Mouse (Mus musculus): ENCODE measurements around the gene Olfr1431. TPM values are rescaled to one million over a fixed set of nuclear protein-coding genes. Genes with fewer than 3 reads are reported as not detected.

Gene Olfr1431
- not detected in 2 replicates for polyA plus RNA-seq (2012; rRNA removed)

DNA sequence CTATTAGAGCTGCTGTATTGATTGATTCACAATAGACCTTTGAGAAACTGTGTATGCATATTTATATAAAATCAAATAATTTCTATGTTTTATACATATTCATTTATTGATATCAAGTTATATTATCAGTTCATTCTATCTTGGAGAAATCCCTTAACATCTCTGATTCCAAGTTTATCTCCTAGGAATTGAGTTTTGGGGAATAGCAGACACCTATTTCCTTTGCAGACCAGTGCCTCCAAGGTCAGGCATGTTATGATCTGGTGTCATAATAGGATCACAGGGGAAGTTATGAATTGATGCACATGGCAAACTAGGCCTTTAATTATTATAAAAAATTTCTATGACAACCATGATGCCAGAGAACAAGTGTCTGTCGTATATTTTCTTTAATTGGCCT, at the start of gene Olfr1431:
Gene Olfr1431 (plus strand): TSS at position 301 of the 400 bp plus-strand sequence.

DNA sequence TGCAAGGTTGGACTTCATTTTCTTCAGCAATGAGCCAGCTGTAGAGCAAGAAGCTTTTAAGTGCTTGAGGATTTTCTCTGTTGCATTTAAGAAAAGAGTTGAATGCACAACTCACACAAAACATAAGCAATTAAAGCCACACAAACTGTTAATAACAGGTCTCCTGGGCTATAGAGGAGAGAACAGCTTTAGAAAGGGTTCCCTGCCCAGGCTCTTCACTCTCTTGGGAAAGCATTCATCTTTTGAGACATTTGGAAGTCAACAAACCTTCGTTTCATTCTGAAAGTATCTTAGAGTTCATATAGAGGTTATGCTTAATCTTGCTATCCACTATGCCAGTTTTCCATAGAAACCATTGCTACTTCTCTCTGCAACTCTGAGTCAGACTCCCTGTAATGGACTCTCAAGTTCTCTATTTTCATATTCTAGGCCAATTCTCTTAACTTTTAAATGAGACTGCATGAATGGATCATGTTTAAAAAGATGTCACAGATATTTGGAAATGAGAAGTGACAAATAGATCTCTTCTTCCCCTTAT, 30.3 kb upstream of the Olfr1431 start, which contains the start of gene Olfr1555-ps1:
Gene Olfr1555-ps1 (minus strand): TSS at position 51 of the 538 bp plus-strand sequence.

DNA sequence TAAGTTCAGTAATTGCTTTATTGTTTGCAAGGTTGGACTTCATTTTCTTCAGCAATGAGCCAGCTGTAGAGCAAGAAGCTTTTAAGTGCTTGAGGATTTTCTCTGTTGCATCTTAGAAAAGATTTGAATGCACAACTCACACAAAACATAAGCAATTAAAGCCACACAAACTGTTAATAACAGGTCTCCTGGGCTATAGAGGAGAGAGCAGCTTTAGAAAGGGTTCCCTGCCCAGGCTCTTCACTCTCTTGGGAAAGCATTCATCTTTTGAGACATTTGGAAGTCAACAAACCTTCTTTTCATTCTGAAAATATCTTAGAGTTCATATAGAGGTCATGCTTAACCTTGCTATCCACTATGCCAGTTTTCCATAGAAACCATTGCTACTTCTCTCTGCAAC, 32.1 kb downstream of the Olfr1431 start, which contains the start of gene Olfr1432:
Gene Olfr1432 (minus strand): TSS at position 101 of the 400 bp plus-strand sequence.

DNA sequence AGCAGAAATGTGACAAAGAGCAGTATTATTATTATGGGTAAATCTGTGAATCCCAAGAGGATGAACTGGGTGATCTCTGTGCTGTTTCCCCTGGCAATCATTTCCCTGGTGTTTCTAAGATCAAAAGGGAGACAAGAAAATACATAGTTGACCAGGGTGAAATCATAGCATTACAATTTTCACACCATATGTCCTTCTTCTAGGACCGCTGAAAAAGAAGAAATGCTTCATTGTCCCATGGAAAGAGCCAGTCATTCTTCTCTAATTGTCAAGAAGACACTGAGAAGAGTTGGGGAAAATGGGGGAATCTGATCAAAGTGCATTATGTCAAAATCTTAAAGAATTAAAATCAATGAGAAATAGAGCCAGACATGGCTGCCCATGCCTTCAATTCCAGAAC, 41.1 kb downstream of the Olfr1431 start, which contains the start of gene Olfr262:
Gene Olfr262 (minus strand): TSS at position 101 of the 400 bp plus-strand sequence.

DNA sequence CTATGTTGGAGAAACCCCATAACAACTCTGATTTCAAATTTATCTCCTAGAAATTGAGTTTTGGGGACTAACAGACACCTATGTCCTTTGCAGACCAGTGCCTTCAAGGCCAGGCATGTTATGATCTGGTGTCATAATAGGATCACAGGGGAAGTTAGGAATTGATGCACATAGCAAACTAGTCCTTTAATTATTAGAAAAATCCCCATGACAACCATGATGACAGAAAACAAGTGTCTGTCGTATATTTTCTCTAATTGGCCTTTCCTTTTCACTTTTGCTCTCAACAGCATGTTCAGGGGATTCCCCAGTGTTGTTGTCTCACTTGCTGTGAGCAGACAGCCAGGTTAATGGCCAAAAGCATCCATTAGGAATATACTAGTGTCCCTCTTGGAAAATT, 60.3 kb downstream of the Olfr1431 start, which contains the start of gene Olfr235:
Gene Olfr235 (plus strand): TSS at position 301 of the 400 bp plus-strand sequence.

Other genes starting within 250 kb of the Olfr1431 start
- gene Osbp, start 234.7 kb upstream of the Olfr1431 start, polyA plus RNA-seq (2012; rRNA removed): 32.1 and 33.5 TPM in 2 replicates
- not detected in 2 replicates for gene Olfr1423, start 159.3 kb upstream of the Olfr1431 start, polyA plus RNA-seq (2012; rRNA removed)
- gene Olfr1424, start 138.0 kb upstream of the Olfr1431 start, polyA plus RNA-seq (2012; rRNA removed): 0.14 TPM in 1 of 2 replicates, not detected in the other
- gene Olfr1425, start 122.9 kb upstream of the Olfr1431 start, polyA plus RNA-seq (2012; rRNA removed): not detected in 2 replicates
- gene Olfr1426, start 108.6 kb upstream of the Olfr1431 start, polyA plus RNA-seq (2012; rRNA removed): not detected in 2 replicates
- not detected in 2 replicates for gene Olfr1427, start 97.3 kb upstream of the Olfr1431 start, polyA plus RNA-seq (2012; rRNA removed)
- gene Olfr1428, start 84.7 kb upstream of the Olfr1431 start, polyA plus RNA-seq (2012; rRNA removed): not detected in 2 replicates
- gene Olfr76, start 77.4 kb upstream of the Olfr1431 start, polyA plus RNA-seq (2012; rRNA removed): not detected in 2 replicates
- not detected in 2 replicates for gene Olfr1555-ps1, start 30.5 kb upstream of the Olfr1431 start, polyA plus RNA-seq (2012; rRNA removed)
- not detected in 2 replicates for gene Olfr1432, start 32.0 kb downstream of the Olfr1431 start, polyA plus RNA-seq (2012; rRNA removed)
- gene Olfr262, start 41.0 kb downstream of the Olfr1431 start, polyA plus RNA-seq (2012; rRNA removed): not detected in 2 replicates
- gene Olfr235, start 60.4 kb downstream of the Olfr1431 start, polyA plus RNA-seq (2012; rRNA removed): not detected in 2 replicates
- gene Olfr1434, start 79.2 kb downstream of the Olfr1431 start, polyA plus RNA-seq (2012; rRNA removed): not detected in 2 replicates
- gene Olfr1436, start 98.5 kb downstream of the Olfr1431 start, polyA plus RNA-seq (2012; rRNA removed): not detected in 2 replicates
- not detected in 2 replicates for gene Olfr1437, start 124.5 kb downstream of the Olfr1431 start, polyA plus RNA-seq (2012; rRNA removed)
- not detected in 2 replicates for gene Olfr1438-ps1, start 135.3 kb downstream of the Olfr1431 start, polyA plus RNA-seq (2012; rRNA removed)
- gene Olfr1440, start 186.6 kb downstream of the Olfr1431 start, polyA plus RNA-seq (2012; rRNA removed): not detected in 2 replicates
- gene Olfr1441, start 216.8 kb downstream of the Olfr1431 start, polyA plus RNA-seq (2012; rRNA removed): not detected in 2 replicates
- 0.01 TPM in 2 replicates for gene Pfpl, start 227.3 kb downstream of the Olfr1431 start, polyA plus RNA-seq (2012; rRNA removed)

All from central nervous system, embryonic 18 days (tissue).